Mouse (Mus musculus) liver, adult 2 months (tissue): ENCODE measurements around the gene Col15a1.

Experiments used
- CTCF ChIP-seq: fragments of 200-500 bp; IDR thresholded peaks from 2 replicates; pipeline ENCODE4 v1.5.1; 2011; ENCODE audit warnings: low read depth, low read length, control low read depth
- POLR2A ChIP-seq: fragments of 200-500 bp; IDR thresholded peaks from 2 replicates; pipeline ENCODE4 v1.6.1; 2011; ENCODE audit warnings: low read length, control low read depth; ENCODE audit not compliant: insufficient read depth; ENCODE audit errors: extremely low read depth

DNA sequence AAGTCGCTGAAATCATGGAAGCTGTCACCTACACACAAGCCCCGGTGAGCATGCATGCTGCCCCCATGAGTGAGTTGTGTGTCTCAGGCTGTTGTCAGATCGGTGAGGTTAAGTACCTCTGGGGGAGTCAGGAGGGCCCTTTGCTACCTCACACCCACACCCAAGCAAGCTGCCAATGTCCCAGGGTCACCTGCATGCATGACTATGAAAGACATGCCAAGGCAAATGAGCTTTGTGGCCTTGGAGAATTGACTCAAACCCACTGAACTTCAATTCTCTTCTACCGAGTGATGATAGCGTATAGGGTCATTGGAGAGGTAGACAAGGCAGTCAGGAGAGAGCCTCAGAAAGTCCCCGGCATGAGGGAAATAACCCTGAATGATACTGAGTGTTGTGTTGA, 41.2 kb downstream of the Col15a1 start:
- TF ChIP-seq CTCF, result no peak
- TF ChIP-seq POLR2A, result no peak
